Mouse (Mus musculus): ENCODE measurements around the gene Pkp4. TPM values are rescaled to one million over a fixed set of nuclear protein-coding genes. Genes with fewer than 3 reads are reported as not detected.

Gene Pkp4
- total and polyA plus RNA-seq, 3 experiments = not detected

- Histone ChIP-seq H3K27me3 (ENCODE audit: control insufficient read depth in 1 of 2, insufficient read depth in 2 of 2, low read length in 2 of 2) (no peaks in the 10 kb centered on the region), H3K79me2 (ENCODE audit: control insufficient read depth, insufficient read depth, low read length, poor library complexity) (no peaks in the 10 kb centered on the region), H3K9ac (ENCODE audit: control insufficient read depth, low read depth, low read length, poor library complexity, severe bottlenecking) (no peak overlapping the region), H3K4me1 (ENCODE audit: control insufficient read depth in 1 of 2, insufficient read depth in 2 of 2, low read length in 2 of 2) (no peaks in the 10 kb centered on the region), H3K36me3 (ENCODE audit: control insufficient read depth in 1 of 2, insufficient read depth in 2 of 2, low read length in 2 of 2) (no peaks in the 10 kb centered on the region), H3K9me3 (replicated peaks; ENCODE audit: insufficient read depth, low read length) (no peaks in the 10 kb centered on the region), H3K4me3 (ENCODE audit: control insufficient read depth in 1 of 2, insufficient read depth in 1 of 2, low read depth in 2 of 2, low read length in 2 of 2) (no peak overlapping the region), H3K27ac (ENCODE audit: control insufficient read depth, low read depth, low read length) (no peak overlapping the region)
- TF ChIP-seq GABPA (IDR thresholded peaks at IDR 0.05; ENCODE audit: low read depth, low read length) = no peak
- TF ChIP-seq NELFE (IDR thresholded peaks at IDR 0.05; ENCODE audit: low read depth, low read length) = no peak
- no peak for TF ChIP-seq USF2 (IDR thresholded peaks at IDR 0.05; ENCODE audit: borderline replicate concordance in 1 of 2, insufficient read depth in 1 of 2, low read depth in 1 of 2, low read length in 2 of 2)
- TF ChIP-seq SMC3 (IDR thresholded peaks at IDR 0.05; ENCODE audit: low read depth, low read length) = no peak
- TF ChIP-seq MYC (IDR thresholded peaks at IDR 0.05; ENCODE audit: low read depth, low read length) = no peak
- TF ChIP-seq RAD21 (IDR thresholded peaks at IDR 0.05; ENCODE audit: low read depth, low read length) = no peak
- no peak for TF ChIP-seq E2F4 (IDR thresholded peaks at IDR 0.05; ENCODE audit: borderline replicate concordance, low read depth, low read length)
- TF ChIP-seq SIN3A (IDR thresholded peaks at IDR 0.05; ENCODE audit: low read length) = no peak
- TF ChIP-seq BHLHE40 (IDR thresholded peaks at IDR 0.05; ENCODE audit: borderline replicate concordance, low read depth, low read length) = no peak
- TF ChIP-seq CTCF (IDR thresholded peaks at IDR 0.05 in 2 of 3, conservative IDR thresholded peaks at IDR 0.05 in 1 of 3; ENCODE audit: control insufficient read depth in 1 of 3, insufficient read depth in 1 of 3, low read depth in 2 of 3, low read length in 3 of 3, poor library complexity in 1 of 3, severe bottlenecking in 1 of 3) = no peak
- no peak for TF ChIP-seq ZC3H11A (IDR thresholded peaks at IDR 0.05; ENCODE audit: low read depth, low read length)
- no peak for TF ChIP-seq RCOR1 (IDR thresholded peaks at IDR 0.05; ENCODE audit: low read depth, low read length)
- TF ChIP-seq TCF12 (IDR thresholded peaks at IDR 0.05; ENCODE audit: low read depth, low read length) = no peak
- TF ChIP-seq EP300 (IDR thresholded peaks at IDR 0.05; ENCODE audit: low read depth in 1 of 2, low read length in 2 of 2) = no peak
- no peak for TF ChIP-seq TBP (IDR thresholded peaks at IDR 0.05; ENCODE audit: low read depth, low read length)
- no peak for TF ChIP-seq KAT2A (conservative IDR thresholded peaks at IDR 0.05; ENCODE audit: low read depth, low read length)
- TF ChIP-seq GATA1 (IDR thresholded peaks at IDR 0.05; ENCODE audit: low read depth, low read length) = no peak
- TF ChIP-seq ELF1 (IDR thresholded peaks at IDR 0.05; ENCODE audit: low read depth, low read length) = no peak
- no peak for TF ChIP-seq USF1 (IDR thresholded peaks at IDR 0.05; ENCODE audit: low read depth, low read length)
- DNase-seq (ENCODE audit: low read depth, low spot score) = no peak
Observed at GRCm38 (mm10) chr2:59364156-59364842, 203.6 kb downstream of the Pkp4 start.

GRCm38 (mm10) chr2:59367191-59367590, 206.5 kb downstream of the Pkp4 start:
- H3K4me3 ChIP-seq (ENCODE audit: control insufficient read depth in 1 of 2, insufficient read depth in 1 of 2, low read depth in 2 of 2, low read length in 2 of 2) = no peak overlapping the region
- TF ChIP-seq TBP (IDR thresholded peaks at IDR 0.05; ENCODE audit: low read depth, low read length) = no peak
- TF ChIP-seq GABPA (IDR thresholded peaks at IDR 0.05; ENCODE audit: low read depth, low read length) = no peak
- no peak for TF ChIP-seq POLR2AphosphoS5 (IDR thresholded peaks at IDR 0.05; ENCODE audit: borderline replicate concordance, low read depth, low read length)
- TF ChIP-seq MXI1 (IDR thresholded peaks at IDR 0.05; ENCODE audit: low read depth, low read length) = no peak
- TF ChIP-seq CTCF (IDR thresholded peaks at IDR 0.05 in 2 of 3, conservative IDR thresholded peaks at IDR 0.05 in 1 of 3; ENCODE audit: control insufficient read depth in 1 of 3, insufficient read depth in 1 of 3, low read depth in 2 of 3, low read length in 3 of 3, poor library complexity in 1 of 3, severe bottlenecking in 1 of 3) = no peak
- TF ChIP-seq E2F4 (IDR thresholded peaks at IDR 0.05; ENCODE audit: borderline replicate concordance, low read depth, low read length) = no peak
- no peak for DNase-seq (ENCODE audit: low read depth, low spot score)
- H3K27me3 ChIP-seq (ENCODE audit: control insufficient read depth in 1 of 2, insufficient read depth in 2 of 2, low read length in 2 of 2) = no peaks in the 10 kb centered on the region
- H3K9me3 ChIP-seq (replicated peaks; ENCODE audit: insufficient read depth, low read length) = no peaks in the 10 kb centered on the region
- H3K36me3 ChIP-seq (ENCODE audit: control insufficient read depth in 1 of 2, insufficient read depth in 2 of 2, low read length in 2 of 2) = no peaks in the 10 kb centered on the region
- H3K4me1 ChIP-seq (ENCODE audit: control insufficient read depth in 1 of 2, insufficient read depth in 2 of 2, low read length in 2 of 2) = no peaks in the 10 kb centered on the region
- no peak overlapping the region for H3K9ac ChIP-seq (ENCODE audit: control insufficient read depth, low read depth, low read length, poor library complexity, severe bottlenecking)
- no peak overlapping the region for H3K27ac ChIP-seq (ENCODE audit: control insufficient read depth, low read depth, low read length)
- H3K79me2 ChIP-seq (ENCODE audit: control insufficient read depth, insufficient read depth, low read length, poor library complexity) = no peaks in the 10 kb centered on the region
